Mouse (Mus musculus): ENCODE data around the gene Ywhah.

Gene Ywhah

DNA sequence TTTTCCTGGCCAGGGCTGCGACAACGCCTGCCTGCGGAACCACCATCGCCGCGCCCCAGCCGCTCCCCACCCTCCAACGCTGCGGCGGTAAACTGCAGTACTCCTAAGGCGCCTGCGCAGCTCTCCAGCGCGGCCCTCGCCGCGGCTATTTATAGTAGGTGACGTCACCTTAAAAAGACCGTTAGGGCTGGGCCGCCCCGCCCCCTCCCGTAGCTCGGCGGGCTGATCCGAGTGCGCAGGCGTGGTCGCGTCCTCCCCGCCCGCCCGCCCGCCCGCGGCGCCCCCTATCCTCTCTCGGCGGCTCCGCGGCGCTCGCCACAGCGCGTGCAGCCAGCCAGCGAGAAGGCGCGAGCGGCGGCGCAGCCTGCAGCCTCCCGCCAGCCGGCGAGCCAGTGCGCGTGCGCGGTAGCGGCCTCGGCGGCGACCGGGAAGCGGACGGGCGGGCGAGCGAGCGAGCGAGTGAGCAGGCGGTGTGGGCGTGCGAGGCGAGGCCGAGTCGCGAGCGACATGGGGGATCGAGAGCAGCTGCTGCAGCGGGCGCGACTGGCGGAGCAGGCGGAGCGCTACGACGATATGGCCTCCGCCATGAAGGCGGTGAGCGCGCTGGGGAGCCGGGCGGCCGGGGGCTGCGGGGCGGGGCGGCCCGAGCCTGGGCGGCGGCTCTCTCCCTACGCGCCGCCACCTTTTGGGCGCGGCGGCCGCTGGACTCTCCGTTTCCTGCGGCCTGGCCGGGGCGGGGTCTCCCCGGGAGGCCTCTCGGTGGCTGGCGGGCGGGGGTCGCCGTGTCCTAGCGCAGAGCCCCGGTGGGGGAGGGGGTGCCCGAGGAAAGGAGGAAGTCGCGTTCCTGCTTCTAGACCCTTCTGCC, at the start of gene Ywhah:
Gene Ywhah, plus strand, starts transcription at position 256 of the 865 bp plus-strand sequence.
- peak; percentile 96 to 97 for DNase-seq

DNA sequence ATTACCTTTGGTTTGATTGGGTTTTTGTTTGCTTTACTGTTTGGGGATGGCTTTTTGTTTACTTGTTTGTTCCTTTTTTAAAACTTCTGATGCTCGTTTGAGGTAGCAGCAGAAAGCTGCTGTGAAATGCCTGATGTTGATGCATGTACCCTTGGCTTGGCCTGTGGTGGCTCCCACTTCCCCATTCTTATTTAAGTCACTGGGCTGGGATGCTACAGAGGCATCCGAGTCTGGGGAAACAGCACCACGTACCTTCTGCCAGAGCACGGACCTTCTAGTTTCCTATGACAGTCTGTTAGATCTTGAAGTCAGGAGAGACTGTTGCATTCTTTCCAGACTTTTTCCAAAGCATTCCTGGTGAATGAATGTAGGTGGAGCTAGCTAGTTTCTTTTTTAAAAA, 42.1 kb upstream of the Ywhah start:
- DNase-seq = no peak

DNA sequence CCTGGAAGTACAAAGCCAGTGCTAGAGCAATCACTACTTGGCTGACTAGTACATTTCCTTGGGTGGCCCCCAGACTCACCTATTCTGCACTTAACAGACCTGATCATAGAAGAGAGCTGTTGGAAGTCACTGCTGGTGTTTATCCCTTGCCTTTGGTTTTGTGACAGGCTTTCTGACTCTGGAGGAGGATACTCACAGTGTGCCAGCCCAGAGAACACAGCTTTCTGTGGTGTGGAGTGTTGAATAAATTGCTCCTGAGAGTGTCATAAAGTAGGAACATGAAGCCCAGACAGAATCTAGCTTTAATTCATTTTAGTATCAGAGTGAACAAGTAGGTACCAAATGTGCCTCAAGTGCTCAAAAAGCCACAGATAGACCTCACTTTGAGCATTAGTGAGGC, 41.4 kb upstream of the Ywhah start:
- no peak for DNase-seq

- no peak for DNase-seq
Measured at GRCm38 (mm10) chr5:32985379-32985778, 33.2 kb upstream of the Ywhah start.

GRCm38 (mm10) chr5:32987873-32988272, 30.7 kb upstream of the Ywhah start:
- DNase-seq = no peak

DNA sequence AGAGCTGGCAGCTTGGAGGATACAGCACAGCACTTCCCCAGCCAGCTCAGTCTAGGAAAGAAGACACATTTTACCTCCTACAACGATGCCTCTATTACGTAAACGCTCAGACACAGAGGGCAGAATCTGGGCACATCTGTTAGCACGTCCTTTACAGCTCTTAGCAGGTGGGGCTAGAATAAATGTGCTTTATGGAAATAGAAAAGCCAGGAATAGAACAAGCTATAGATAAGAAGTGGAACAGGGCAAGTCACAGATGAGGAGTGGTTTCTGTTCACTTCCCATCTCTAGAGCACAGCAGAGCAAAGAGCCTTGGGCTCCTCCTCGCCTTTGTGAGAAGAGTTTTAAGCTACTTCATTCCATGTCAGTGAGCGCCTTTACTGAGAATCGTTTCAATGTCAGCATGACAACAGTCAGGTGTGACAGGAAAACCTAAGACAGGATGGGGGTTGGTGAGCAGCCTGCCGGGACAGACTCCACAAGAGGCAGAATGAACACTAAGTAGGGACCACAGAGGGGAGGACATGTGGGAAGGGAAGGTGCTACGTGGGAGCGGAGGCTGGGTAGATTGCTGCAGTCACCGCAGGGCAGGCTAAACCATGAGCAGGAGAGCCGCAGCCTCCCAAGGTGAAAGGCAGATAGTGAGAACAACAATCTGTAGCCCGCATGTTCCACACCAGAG, 28.5 kb upstream of the Ywhah start:
- no peak for DNase-seq

- peak; percentile 31 to 65 for DNase-seq
Measured at GRCm38 (mm10) chr5:32991152-32991551, 27.5 kb upstream of the Ywhah start.

GRCm38 (mm10) chr5:32994471-32994870, 24.1 kb upstream of the Ywhah start:
- no peak for DNase-seq

- DNase-seq = peak in 1 of 2 experiments; percentile 23
Measured at GRCm38 (mm10) chr5:32995756-32996155, 22.9 kb upstream of the Ywhah start.

DNA sequence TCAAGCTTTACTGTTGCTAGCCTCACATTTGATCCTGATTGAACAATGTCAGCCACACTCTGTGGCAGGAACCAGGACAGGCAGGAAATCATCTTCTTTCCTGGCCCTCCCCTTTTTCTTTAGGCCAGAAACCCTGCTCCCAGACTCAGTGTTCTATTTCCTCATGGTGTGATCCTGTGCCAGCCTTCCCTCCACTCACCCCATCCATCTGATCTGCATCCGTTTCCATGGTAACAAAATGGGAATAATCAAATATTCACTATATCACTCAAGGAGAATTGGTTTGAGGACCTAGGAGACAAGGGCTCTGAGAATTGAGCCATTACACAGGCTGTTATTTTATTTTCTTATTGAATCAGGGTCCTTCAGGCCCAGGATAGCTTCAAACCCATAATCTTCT, 22.1 kb upstream of the Ywhah start:
- DNase-seq = no peak

- peak; percentile 29 to 34 for DNase-seq
Measured at GRCm38 (mm10) chr5:32997686-32998085, 20.9 kb upstream of the Ywhah start.

- DNase-seq = peak; percentile 40 to 64
Measured at GRCm38 (mm10) chr5:32998783-32999182, 19.8 kb upstream of the Ywhah start.

GRCm38 (mm10) chr5:33001111-33001510, 17.5 kb upstream of the Ywhah start:
- no peak for DNase-seq

DNA sequence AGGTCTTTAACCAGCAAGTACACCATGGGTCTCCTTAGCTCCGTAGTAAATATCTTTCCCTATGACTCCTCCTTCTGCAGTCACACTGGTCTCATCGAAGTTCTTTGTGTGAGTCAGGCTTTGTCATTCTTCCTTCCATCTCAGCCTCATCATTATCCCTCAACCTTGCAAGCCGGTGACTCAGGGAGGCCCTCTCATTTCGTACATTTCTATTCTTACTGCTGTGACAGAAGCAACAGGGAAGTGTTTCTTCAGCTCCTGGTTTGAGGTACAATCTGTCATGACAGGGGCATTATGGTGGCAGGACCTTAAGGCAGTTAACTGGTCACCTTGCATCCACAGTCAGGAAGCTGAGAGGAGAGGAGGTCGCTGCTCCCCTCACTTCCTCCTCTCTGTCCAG, 15.8 kb upstream of the Ywhah start:
- DNase-seq = no peak

GRCm38 (mm10) chr5:33003500-33003899, 15.1 kb upstream of the Ywhah start:
- DNase-seq = peak in 1 of 2 experiments; percentile 13

DNA sequence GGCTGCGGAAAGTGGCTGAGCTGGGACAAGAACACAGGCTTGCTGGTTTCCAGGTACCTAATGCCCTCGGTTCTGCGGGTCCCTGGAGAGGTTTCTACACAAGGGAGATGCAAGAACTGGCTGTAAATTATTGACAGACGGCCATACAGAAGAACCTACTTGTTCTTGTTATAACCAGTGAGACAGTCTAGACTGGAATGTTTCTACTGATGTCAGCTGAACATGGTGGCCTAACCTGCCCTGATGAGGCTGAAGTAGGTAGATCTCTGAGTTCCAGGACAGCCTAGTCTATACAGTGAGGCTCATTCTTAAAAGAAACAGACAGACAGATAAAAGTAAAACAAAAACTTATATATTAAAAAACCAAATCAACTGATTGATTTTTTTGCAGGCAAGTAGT, 14.5 kb upstream of the Ywhah start:
- peak in 1 of 2 experiments; percentile 25 for DNase-seq

GRCm38 (mm10) chr5:33005442-33006145, 13.0 kb upstream of the Ywhah start:
- no peak for DNase-seq

- no peak for DNase-seq
Measured at GRCm38 (mm10) chr5:33006670-33007069, 11.9 kb upstream of the Ywhah start.

- DNase-seq = no peak
Measured at GRCm38 (mm10) chr5:33007371-33007770, 11.2 kb upstream of the Ywhah start.

DNA sequence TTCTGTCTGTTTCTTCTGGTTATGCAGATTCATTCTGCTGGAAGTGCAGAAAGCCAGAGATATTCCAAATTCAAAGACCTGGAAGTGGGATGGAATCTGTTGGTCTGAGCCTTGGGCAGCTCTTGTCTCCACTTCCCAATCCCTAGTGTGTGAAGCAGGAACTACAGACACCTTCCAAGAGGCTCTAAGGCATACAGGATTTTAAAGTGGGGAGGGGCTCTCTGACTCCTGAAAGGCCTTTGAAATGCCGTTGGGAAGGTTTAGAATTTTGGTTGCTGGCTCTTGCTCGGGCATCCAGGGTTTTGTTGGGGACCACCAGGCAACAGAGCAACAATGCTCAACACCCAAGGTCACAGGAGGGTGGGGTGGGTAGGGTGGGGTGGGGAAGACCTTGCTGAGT, 9.3 kb upstream of the Ywhah start:
- no peak for DNase-seq

- peak in 1 of 2 experiments; percentile 32 for DNase-seq
Measured at GRCm38 (mm10) chr5:33009818-33010812, 8.5 kb upstream of the Ywhah start.

Data from kidney, postnatal 4 days (tissue).